In genomic region chr4:155283001-155283503, GRCm38 (mm10) we compare ENCODE assay signal across 8 mouse cellular contexts. TPM values are rescaled to one million over a fixed set of nuclear protein-coding genes. Genes with fewer than 3 reads are reported as not detected.
DNase-seq lines count a peak whose midpoint lies in the region; ATAC-seq lines count a peak whose summit lies in the region.

No protein-coding gene starts in this region.

- peak overlapping the region; percentile 22 for H3K4me2 ChIP-seq in heart, embryonic 12.5 days

- H3K9me3 ChIP-seq in heart, embryonic 12.5 days (replicated peaks): no peaks in the 10 kb centered on the region

- H3K4me1 ChIP-seq in heart, embryonic 12.5 days (replicated peaks): peaks cover 51% of the 10 kb centered on the region

- intact Hi-C loops in left cerebral cortex, postnatal 14 days (cut with DNase I): no loop called here

- no peaks in the 10 kb centered on the region for H3K36me3 ChIP-seq in heart, embryonic 12.5 days

- WGBS in heart, embryonic 12.5 days: 26% methylated on average over 11 of the region's 11 CpGs

- peak; percentile 54; the same call in 1 of the 2 replicates for ATAC-seq in heart, embryonic 12.5 days (ENCODE audit: insufficient number of reproducible peaks, low FRiP score)

- peak; percentile 77 for DNase-seq in NIH3T3 (ENCODE audit: low read depth)
- peak; percentile 45 for DNase-seq in embryo, embryonic 11.5 days (ENCODE audit: low read depth, low spot score)
- peak; percentile 59 for DNase-seq in kidney, postnatal 14 days
- DNase-seq in skeletal muscle tissue, adult 2 months (ENCODE audit: low read depth, low spot score): peak; percentile 34
- DNase-seq in c-Kit-positive CD71-positive TER-119-positive erythroid progenitor cells, embryonic 14.5 days (ENCODE audit: low spot score): no peak
- DNase-seq in adrenal gland, postnatal 25 days: no peak
- DNase-seq in left cerebral cortex, postnatal 14 days (ENCODE audit: low spot score in 2 of 2): no peak

- H3K27me3 ChIP-seq in heart, embryonic 12.5 days (replicated peaks): no peaks in the 10 kb centered on the region

- 0 out of 2 replicates have a peak overlapping the region, but pooled peaks have one; percentile 6 for H3K4me3 ChIP-seq in heart, embryonic 12.5 days

- no peak overlapping the region for H3K9ac ChIP-seq in heart, embryonic 12.5 days

- H3K27ac ChIP-seq in heart, embryonic 12.5 days (ENCODE audit: poor library complexity, severe bottlenecking): peak overlapping the region; percentile 72

RNA-seq across cellular contexts. Expression of gene Faap20, which starts 33.5 kb away (rescaled TPM):
- 61.0 and 65.1 TPM in 2 replicates for polyA plus RNA-seq in heart, embryonic 12.5 days (2016; fragmentation: Nextera tagmentation; extraction: Ambion mirVana)
- total RNA-seq in adrenal gland, postnatal 25 days (2021): 45.9 and 55.2 TPM in 2 replicates
- total RNA-seq in left cerebral cortex, postnatal 14 days (2021): 10 to 100 TPM; 22.6 to 27.0 TPM

Comparison
In these comparisons a context has a peak if more than half of its experiments do, and no peak if none do; other contexts are left out.
1. DNase-seq: peak in NIH3T3 (single experiment), embryo, embryonic 11.5 days (single experiment), kidney, postnatal 14 days (single experiment) and skeletal muscle tissue, adult 2 months (single experiment); none in c-Kit-positive CD71-positive TER-119-positive erythroid progenitor cells, embryonic 14.5 days (single experiment), adrenal gland, postnatal 25 days (single experiment) and left cerebral cortex, postnatal 14 days (0 of 2).